Comparison of ENCODE assay signal across 7 mouse cellular contexts in genomic region chr16:10447264-10447594, GRCm38 (mm10). TPM values are rescaled to one million over a fixed set of nuclear protein-coding genes. Genes with fewer than 3 reads are reported as not detected.
DNase-seq lines count a peak whose midpoint lies in the region; ATAC-seq and TF ChIP-seq lines count a peak whose summit lies in the region.

Gene Tvp23a (minus strand): TSS chr16:10447362.

- no peaks in the 10 kb centered on the region for H3K27me3 ChIP-seq in intestine, postnatal 0 days (replicated peaks; ENCODE audit: control insufficient read depth, insufficient read depth, low read length)
- H3K27me3 ChIP-seq in limb, embryonic 14.5 days (ENCODE audit: control insufficient read depth, insufficient read depth, low read length), result no peaks in the 10 kb centered on the region
- H3K27me3 ChIP-seq in neural tube, embryonic 12.5 days (replicated peaks), result no peaks in the 10 kb centered on the region

- H3K4me1 ChIP-seq in intestine, postnatal 0 days (replicated peaks; ENCODE audit: control insufficient read depth, insufficient read depth, low read length), result peaks cover 2% of the 10 kb centered on the region; the same call in 1 of the 2 replicates
- peaks cover 7% of the 10 kb centered on the region for H3K4me1 ChIP-seq in limb, embryonic 14.5 days (ENCODE audit: control insufficient read depth, insufficient read depth, low read length)
- H3K4me1 ChIP-seq in neural tube, embryonic 12.5 days, result peaks cover 25% of the 10 kb centered on the region

- H3K4me2 ChIP-seq in intestine, postnatal 0 days (replicated peaks; ENCODE audit: low read depth), result peak within 1 kb of the TSS; percentile 52
- peak within 1 kb of the TSS; percentile 83 for H3K4me2 ChIP-seq in limb, embryonic 14.5 days (replicated peaks; ENCODE audit: low read depth, low read length, severe bottlenecking)
- peak within 1 kb of the TSS; percentile 71 for H3K4me2 ChIP-seq in neural tube, embryonic 12.5 days (replicated peaks)

- TF ChIP-seq CTCF in intestine, postnatal 0 days (IDR thresholded peaks at IDR 0.05; ENCODE audit: low read depth), result no peak

- peak; percentile 38 for DNase-seq in adrenal gland, postnatal 25 days
- DNase-seq in embryo, embryonic 9.5 days (ENCODE audit: extremely low spot score), result peak; percentile 88
- DNase-seq in gastrocnemius, postnatal 4 days (ENCODE audit: low spot score in 2 of 2), result peak; percentile 54 to 76
- DNase-seq in limb, embryonic 14.5 days (ENCODE audit: low spot score), result peak; percentile 88
- peak; percentile 73 for DNase-seq in yolk sac, embryonic 10.5 days (ENCODE audit: low spot score)

- H3K9ac ChIP-seq in intestine, postnatal 0 days (ENCODE audit: low read depth, low read length), result no peak within 1 kb of the TSS
- peak within 1 kb of the TSS; percentile 64 for H3K9ac ChIP-seq in limb, embryonic 14.5 days (ENCODE audit: low read depth, low read length, severe bottlenecking)
- peak within 1 kb of the TSS; percentile 62 for H3K9ac ChIP-seq in neural tube, embryonic 12.5 days

- peak; percentile 56; the same call in 1 of the 2 replicates for TF ChIP-seq POLR2A in limb, embryonic 14.5 days (IDR thresholded peaks at IDR 0.05; ENCODE audit: borderline replicate concordance, extremely low read depth, insufficient read depth, insufficient read length)

- H3K27ac ChIP-seq in intestine, postnatal 0 days (ENCODE audit: low read depth, low read length), result no peak within 1 kb of the TSS
- H3K27ac ChIP-seq in limb, embryonic 14.5 days (replicated peaks; ENCODE audit: low read depth, low read length), result 0 out of 2 replicates have a peak within 1 kb of the TSS, but pooled peaks have one; percentile 0
- H3K27ac ChIP-seq in neural tube, embryonic 12.5 days, result peak within 1 kb of the TSS; percentile 51

- H3K9me3 ChIP-seq in intestine, postnatal 0 days (ENCODE audit: control insufficient read depth), result no peaks in the 10 kb centered on the region
- H3K9me3 ChIP-seq in limb, embryonic 14.5 days (ENCODE audit: control insufficient read depth, low read length), result no peaks in the 10 kb centered on the region
- no peaks in the 10 kb centered on the region for H3K9me3 ChIP-seq in neural tube, embryonic 12.5 days

- peak; percentile 32; the same call in 1 of the 2 replicates for ATAC-seq in intestine, postnatal 0 days
- ATAC-seq in limb, embryonic 14.5 days (ENCODE audit: low FRiP score, low read depth), result peak; percentile 96
- ATAC-seq in neural tube, embryonic 12.5 days (ENCODE audit: low FRiP score, low read depth), result peak; percentile 98

- 8% methylated on average over 12 of the region's 12 CpGs for WGBS in intestine, postnatal 0 days
- whole genome bisulfite sequencing in limb, embryonic 14.5 days, result 2% methylated on average over 12 of the region's 12 CpGs
- 2% methylated on average over 12 of the region's 12 CpGs for WGBS in neural tube, embryonic 12.5 days

- peak within 1 kb of the TSS; percentile 17 for H3K4me3 ChIP-seq in intestine, postnatal 0 days (ENCODE audit: low read depth, low read length)
- H3K4me3 ChIP-seq in limb, embryonic 14.5 days (replicated peaks; ENCODE audit: low read length), result peak within 1 kb of the TSS; percentile 52
- peak within 1 kb of the TSS; percentile 45 for H3K4me3 ChIP-seq in neural tube, embryonic 12.5 days

- H3K36me3 ChIP-seq in intestine, postnatal 0 days (ENCODE audit: control insufficient read depth, insufficient read depth), result no peaks in the 10 kb centered on the region
- no peaks in the 10 kb centered on the region for H3K36me3 ChIP-seq in limb, embryonic 14.5 days (ENCODE audit: control insufficient read depth, insufficient read depth, low read length)
- no peaks in the 10 kb centered on the region for H3K36me3 ChIP-seq in neural tube, embryonic 12.5 days

RNA-seq across cellular contexts. Expression of gene Tvp23a, which starts in this region (rescaled TPM):
- total RNA-seq in adrenal gland, postnatal 25 days (2021), result 1.3 and 2.5 TPM in 2 replicates
- total RNA-seq in gastrocnemius, postnatal 4 days (2021), result 1 to 10 TPM; 3.4 to 4.1 TPM
- polyA plus RNA-seq in intestine, postnatal 0 days (2015; fragmentation: Nextera tagmentation; extraction: Ambion mirVana), result 1.7 and 1.9 TPM in 2 replicates
- 17.7 and 20.7 TPM in 2 replicates for polyA plus RNA-seq in limb, embryonic 14.5 days (2012; rRNA removed)
- 14.0 and 17.1 TPM in 2 replicates for polyA plus RNA-seq in limb, embryonic 14.5 days (2014; fragmentation: Nextera tagmentation; extraction: Ambion mirVana)
- 33.2 and 33.8 TPM in 2 replicates for polyA plus RNA-seq in neural tube, embryonic 12.5 days (2016; fragmentation: Nextera tagmentation; extraction: Ambion mirVana)

Comparison
In these comparisons a context has a peak if more than half of its experiments do, and no peak if none do; other contexts are left out.
1. DNase-seq: peak in every context shown above with its lines; median percentile 88 in embryo, embryonic 9.5 days; 88 in limb, embryonic 14.5 days; 73 in yolk sac, embryonic 10.5 days; 65 in gastrocnemius, postnatal 4 days; 38 in adrenal gland, postnatal 25 days.
2. ATAC-seq: peak in every context shown above with its lines; median percentile 98 in neural tube, embryonic 12.5 days; 96 in limb, embryonic 14.5 days; 32 in intestine, postnatal 0 days.